Mouse (Mus musculus) gastrocnemius, postnatal 36 days (tissue): ENCODE measurements around the gene Plekha4. TPM values are rescaled to one million over a fixed set of nuclear protein-coding genes. Genes with fewer than 3 reads are reported as not detected.
"Not testable (repeated sequence)": the region's sequence is repeated elsewhere in the genome, so short reads cannot be mapped to it uniquely, and the experiment has no call there.

Experiments
- DNase-seq, 2 experiments: peaks; one replicate each; pipeline ENCODE4 v3.0.0; 2022
- intact Hi-C: fragments of 180-260 bp; cut with DNase I; formaldehyde crosslinking; loops from one replicate; pipeline ENCODE4 v1.15.1; 2025
- long read RNA-seq, 2 experiments: library from polyadenylated mRNA; stranded (forward); transcript quantifications; one replicate each; pipeline ENCODE4 v2.0.0; 2021
- total RNA-seq, 2 experiments: library from RNA; stranded (reverse); gene quantifications; 2 replicates each; pipeline ENCODE4 v1.2.3; 2021

Gene Plekha4
- total RNA-seq, result 1 to 10 TPM; 3.0 to 4.8 TPM
- long read RNA-seq, experiment 1, partial matches to known transcripts, result 0 of 3 reads
- long read RNA-seq, experiment 1, other reads (novel, unspliced or antisense), result 3 of 3 reads
- long read RNA-seq, experiment 2, result 0 reads

DNA sequence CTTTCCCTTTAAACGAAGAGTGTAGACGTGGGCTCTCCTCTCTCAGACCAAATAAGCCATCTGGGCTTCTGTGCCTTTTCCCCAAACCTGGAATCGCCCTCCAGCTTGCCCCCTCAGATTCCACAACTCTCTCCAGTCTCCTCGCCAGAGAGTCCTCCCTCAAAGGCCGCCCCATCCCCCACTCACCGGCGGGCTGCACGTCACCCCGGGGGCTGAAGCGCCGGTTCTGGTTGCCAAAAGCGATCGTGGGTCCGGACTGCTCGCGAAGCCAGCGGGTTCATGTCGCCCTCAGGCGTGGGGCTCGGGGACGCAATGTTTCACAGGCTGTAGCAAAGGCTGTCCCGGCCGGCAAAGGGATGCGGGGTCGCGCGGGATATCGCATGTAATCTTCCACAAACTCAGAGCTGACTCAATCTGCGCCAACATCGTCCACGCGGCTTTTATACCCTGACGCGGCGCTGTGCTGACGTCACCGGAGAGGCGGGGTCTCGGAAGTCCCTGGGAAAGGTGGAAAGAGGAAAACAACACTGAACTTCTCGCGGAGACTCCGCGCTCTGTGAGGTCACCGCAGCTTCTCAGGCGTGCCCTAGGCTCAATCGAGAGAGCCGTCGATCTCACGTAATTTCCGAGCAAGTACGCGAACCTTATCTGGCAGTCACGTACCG lies at the start of gene Plekha4, which contains the start of gene Ppp1r15a:
TSS of gene Plekha4 (plus strand) at position 522 of the 665 bp plus-strand sequence.
TSS of gene Ppp1r15a (minus strand) at position 460 of the 665 bp plus-strand sequence.
- intact Hi-C loops, result no loop called here
- peak; percentile 92 to 99 for DNase-seq

GRCm38 (mm10) chr7:45476453-45476852 lies 49.7 kb upstream of the Plekha4 start:
- intact Hi-C loops, result loop anchor here (5.0 kb wide), 1 partner anchor 41 kb away; no protein-coding TSS in a partner anchor
- no peak for DNase-seq

DNA sequence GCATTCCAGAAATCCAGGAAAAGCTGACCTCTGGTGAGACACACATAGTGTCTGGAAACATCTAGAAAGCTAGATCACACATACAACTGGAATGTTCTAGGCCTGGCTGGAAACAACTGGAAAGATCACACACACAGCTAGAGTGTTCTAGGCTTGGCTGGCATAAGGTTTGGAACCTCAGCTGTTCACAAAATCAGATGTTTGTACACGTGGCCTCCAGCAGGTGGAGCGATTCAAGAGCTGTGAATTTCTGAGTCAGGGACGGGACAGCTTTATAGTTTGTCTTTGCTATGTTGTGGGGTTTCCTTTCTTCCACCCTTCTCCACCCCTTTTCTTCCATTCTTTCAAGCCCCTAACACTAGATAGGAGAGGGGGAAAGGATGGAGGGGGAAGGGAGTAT lies 49.1 kb upstream of the Plekha4 start:
- intact Hi-C loops, result loop anchor here (5.0 kb wide), 1 partner anchor 40 kb away; no protein-coding TSS in a partner anchor
- DNase-seq, result peak in 1 of 2 experiments; percentile 42

DNA sequence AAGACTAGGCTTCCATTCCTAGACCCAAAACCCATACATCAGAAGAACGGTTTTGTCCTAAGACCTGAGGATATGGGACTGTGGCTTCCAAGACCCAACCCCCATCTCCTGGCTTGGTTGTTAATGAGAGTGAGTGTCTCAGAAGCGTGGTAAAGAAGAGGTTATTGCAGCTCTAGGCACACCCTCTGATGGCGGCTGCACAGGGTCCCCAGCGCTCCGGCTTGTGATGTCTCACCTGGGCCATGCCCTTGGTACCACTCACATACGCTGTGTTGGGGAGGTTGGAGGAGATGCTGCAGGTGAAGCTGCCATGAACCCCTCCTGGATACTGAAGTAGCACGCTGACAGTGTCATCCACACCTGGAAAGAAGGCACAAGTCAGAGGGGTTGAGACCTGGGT lies 47.4 kb upstream of the Plekha4 start:
- intact Hi-C loops, result loop anchor here (5.0 kb wide), 1 partner anchor 39 kb away; no protein-coding TSS in a partner anchor
- DNase-seq, result no peak

GRCm38 (mm10) chr7:45480310-45480709 lies 45.8 kb upstream of the Plekha4 start:
- intact Hi-C loops, DNase-seq: not testable (repeated sequence)

- DNase-seq, result no peak
Measured at GRCm38 (mm10) chr7:45481374-45481927, 44.7 kb upstream of the Plekha4 start, which contains the start of gene Tulp2. TSS of gene Tulp2 (plus strand) at chr7:45481877.

DNA sequence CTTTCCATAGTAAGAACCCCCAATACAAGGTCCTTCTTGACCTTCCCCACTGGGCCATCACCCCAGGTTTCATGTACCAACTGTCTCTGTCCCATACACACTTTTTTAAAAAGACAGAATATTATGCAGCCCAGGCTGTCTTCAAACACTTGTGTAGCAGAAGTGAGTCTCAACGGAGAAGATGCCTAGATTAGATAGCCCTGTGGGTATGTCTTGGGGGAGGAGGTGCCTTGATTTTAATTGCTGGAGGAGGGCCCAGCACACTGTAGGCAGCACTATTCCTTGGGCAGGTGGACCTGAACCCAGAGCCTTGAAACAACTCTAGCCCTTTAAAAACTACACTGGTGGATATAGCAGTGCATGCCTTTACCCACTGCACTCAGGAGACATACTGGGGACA lies 44.0 kb upstream of the Plekha4 start:
- intact Hi-C loops, result no loop called here
- no peak for DNase-seq

More at GRCm38 (mm10) chr7:45481374-45481927, 44.7 kb upstream of the Plekha4 start, which contains the start of gene Tulp2:
- intact Hi-C loops, result no loop called here

GRCm38 (mm10) chr7:45484985-45485384 lies 41.1 kb upstream of the Plekha4 start:
- intact Hi-C loops, DNase-seq: not testable (repeated sequence)

- no peak for DNase-seq
- intact Hi-C loops, result no loop called here
Measured at GRCm38 (mm10) chr7:45486158-45486557, 40.0 kb upstream of the Plekha4 start.

- peak in 1 of 2 experiments; percentile 9 for DNase-seq
Measured at GRCm38 (mm10) chr7:45486761-45487415, 39.2 kb upstream of the Plekha4 start, which contains the start of gene Gm45808. TSS of gene Gm45808 (minus strand) at chr7:45486811.

GRCm38 (mm10) chr7:45487861-45488292 lies 38.3 kb upstream of the Plekha4 start:
- no peak for DNase-seq
- intact Hi-C loops, result no loop called here

More at GRCm38 (mm10) chr7:45486761-45487415, 39.2 kb upstream of the Plekha4 start, which contains the start of gene Gm45808:
- intact Hi-C loops, result no loop called here

DNA sequence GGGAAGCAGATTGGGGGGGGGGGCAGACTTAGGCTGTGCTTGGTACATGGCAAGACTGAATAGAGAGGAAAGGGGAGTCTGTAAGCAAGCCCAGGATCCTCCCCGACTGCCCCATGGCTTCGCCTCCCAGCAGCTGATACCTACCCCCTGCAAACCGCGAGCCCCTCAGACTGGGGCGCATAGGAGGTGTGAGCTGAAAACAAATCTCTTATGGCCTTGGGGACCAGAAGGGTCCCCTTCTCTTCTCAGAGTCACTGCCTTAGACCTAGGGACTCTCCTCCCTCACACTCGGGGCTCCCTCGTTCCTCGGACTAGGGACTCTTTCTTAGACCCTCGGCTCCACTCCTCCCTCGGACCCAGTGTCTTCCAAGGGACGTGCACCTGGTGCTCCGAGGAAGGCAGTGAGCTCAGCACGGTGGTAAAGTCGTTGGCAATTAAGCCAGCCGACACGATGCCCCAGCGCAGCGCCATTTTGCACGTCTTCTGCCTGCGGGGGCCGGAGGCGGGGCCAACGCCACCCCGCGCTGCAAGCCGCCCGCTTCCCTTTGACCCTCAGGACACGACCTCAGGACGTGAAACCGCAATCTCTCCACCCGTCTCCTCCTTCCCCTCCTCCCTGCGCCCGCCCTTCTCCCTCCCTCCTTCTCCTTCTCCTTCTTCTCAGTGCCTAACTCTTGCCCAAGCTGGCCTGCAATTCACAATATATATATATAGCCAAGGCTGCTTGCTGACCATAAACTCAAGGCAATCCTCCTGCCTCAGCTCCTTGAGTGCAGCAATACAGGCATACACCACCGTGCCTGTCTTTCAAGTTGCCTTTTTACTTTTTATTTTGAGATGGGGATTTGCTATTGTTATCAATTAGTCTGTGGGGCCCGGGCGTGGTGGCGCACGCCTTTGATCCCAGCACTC lies 37.6 kb upstream of the Plekha4 start, which contains the start of gene Dhdh:
TSS of gene Dhdh (minus strand) at position 513 of the 912 bp plus-strand sequence.
- intact Hi-C loops, result no loop called here
- DNase-seq, result peak; percentile 60 to 67

DNA sequence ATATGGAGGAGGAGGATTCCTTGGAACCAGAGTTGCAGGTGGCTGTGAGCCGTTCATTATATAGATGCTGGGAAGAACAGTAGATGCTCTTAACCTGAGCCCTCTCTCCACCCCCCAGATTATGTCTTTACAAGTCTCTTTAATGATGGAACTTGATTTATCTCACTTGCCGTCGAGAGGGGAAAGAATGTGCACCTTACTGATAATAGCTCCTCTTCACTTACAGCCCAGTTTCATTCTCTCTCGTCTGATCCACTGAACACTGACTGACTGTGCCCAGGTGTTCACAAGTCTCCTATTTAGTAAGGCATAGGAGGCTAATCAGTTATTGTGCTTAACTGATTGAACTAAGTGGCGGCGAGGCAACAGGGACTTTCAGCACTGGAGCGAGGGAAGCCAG lies 36.6 kb upstream of the Plekha4 start:
- intact Hi-C loops, result no loop called here
- no peak for DNase-seq

DNA sequence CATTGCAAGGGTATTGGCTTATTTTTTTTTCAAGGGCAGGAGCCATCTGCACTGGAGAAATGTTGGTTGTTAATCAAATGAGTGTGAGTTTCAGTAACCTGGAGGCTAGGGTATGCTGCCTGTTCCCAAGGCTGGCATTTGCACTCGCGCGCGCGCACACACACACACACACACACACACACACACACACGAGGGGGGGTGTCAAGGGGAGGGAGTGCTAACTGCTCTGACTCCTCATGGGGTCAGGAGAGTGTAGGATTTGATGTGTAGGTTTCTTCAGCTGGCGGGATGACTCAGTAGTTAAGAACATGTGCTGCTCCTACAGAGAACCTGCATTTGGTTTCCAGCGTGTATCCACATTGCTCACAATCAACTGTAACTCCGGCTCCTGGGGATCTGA lies 35.3 kb upstream of the Plekha4 start:
- intact Hi-C loops, result no loop called here
- no peak for DNase-seq

DNA sequence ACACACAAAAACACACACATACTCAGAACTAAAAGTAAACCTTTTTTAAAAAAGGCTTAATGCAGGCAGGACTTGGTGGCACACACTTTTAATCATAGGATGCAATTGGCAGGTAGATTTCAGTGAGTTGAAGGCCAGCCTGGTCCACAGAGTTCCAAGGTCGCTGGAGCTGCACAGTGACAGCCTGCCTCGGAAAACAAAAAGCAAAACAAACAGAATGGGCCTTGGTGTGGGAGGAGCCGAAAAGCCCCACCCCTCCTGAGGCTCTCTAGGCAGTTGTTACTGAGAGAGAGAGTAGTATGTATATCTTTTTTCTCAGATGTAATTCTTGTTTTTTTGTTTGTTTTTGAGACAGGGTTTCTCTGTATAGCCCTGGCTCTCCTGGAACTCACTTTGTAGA lies 34.9 kb upstream of the Plekha4 start:
- intact Hi-C loops, result no loop called here
- no peak for DNase-seq

GRCm38 (mm10) chr7:45492225-45492844 lies 33.8 kb upstream of the Plekha4 start:
- intact Hi-C loops, result no loop called here
- no peak for DNase-seq

DNA sequence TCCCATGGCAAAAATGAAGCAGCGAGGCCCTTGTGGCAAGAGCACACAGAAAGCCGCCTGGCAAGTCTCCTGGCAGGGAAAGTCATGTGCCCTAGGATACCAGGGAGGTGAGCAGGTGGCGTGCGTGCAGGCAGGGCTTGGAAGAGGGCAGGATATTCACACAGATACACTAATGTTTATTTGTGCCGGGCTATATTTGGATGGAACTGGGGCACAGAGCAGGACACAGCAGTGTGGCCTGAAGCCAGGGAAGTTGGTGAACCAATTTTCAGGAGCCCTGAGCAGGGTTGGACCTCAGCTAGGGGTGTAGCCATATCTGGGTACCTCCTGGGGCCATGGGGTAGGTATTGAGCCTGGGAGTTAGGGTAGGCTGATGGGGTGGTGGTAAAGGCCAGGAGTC lies 33.2 kb upstream of the Plekha4 start:
- intact Hi-C loops, result no loop called here
- DNase-seq, result peak in 1 of 2 experiments; percentile 39

- no peak for DNase-seq
- intact Hi-C loops, result no loop called here
Measured at GRCm38 (mm10) chr7:45494548-45494947, 31.6 kb upstream of the Plekha4 start.

GRCm38 (mm10) chr7:45498427-45498826 lies 27.7 kb upstream of the Plekha4 start:
- intact Hi-C loops, result no loop called here
- no peak for DNase-seq
